Mouse (Mus musculus): ENCODE data around the gene Znrf3.

DNA sequence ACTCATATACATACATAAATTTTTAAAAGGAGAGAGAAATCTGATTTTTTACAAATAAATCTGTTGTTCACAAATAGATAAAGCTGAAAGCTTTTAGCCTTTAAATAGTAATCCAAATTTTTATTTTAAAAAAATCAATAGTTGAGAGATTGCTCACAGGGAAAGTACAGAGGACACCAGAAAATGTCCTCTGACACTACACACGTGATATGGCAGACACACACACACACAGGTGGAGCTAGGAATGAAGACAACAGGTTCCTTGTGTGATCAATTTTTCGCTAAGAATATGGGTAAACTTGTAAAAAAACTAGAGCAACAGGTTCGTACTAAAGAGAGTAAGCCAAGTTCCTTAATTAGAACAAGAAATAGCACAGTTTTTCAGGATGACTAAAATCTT lies 118.4 kb downstream of the Znrf3 start:
- no peak for TF ChIP-seq USF1 (IDR thresholded peaks at IDR 0.05; ENCODE audit: low read depth)
- no peak for TF ChIP-seq CEBPB (IDR thresholded peaks at IDR 0.05; ENCODE audit: insufficient read depth, poor library complexity, severe bottlenecking)
- TF ChIP-seq POLR2A (IDR thresholded peaks at IDR 0.05; ENCODE audit: insufficient read length, low read depth), result no peak
- no peak for TF ChIP-seq MAX (IDR thresholded peaks at IDR 0.05; ENCODE audit: low read depth)
- no peak for TF ChIP-seq TCF12 (IDR thresholded peaks at IDR 0.05; ENCODE audit: insufficient read depth, poor library complexity, severe bottlenecking)
- TF ChIP-seq E2F4 (IDR thresholded peaks at IDR 0.05; ENCODE audit: insufficient read depth), result no peak
- TF ChIP-seq MYOG (IDR thresholded peaks at IDR 0.05; ENCODE audit: control insufficient read depth in 1 of 3, insufficient read depth in 1 of 3, insufficient read length in 2 of 3, low read depth in 2 of 3), result no peak
- TF ChIP-seq POLR2AphosphoS2 (IDR thresholded peaks at IDR 0.05; ENCODE audit: insufficient read length, low read depth), result no peak
- TF ChIP-seq SRF (IDR thresholded peaks at IDR 0.05; ENCODE audit: control insufficient read depth, insufficient read length, low read depth), result no peak

All from myocyte (in vitro differentiated cells).